Mouse (Mus musculus) CH12.LX (cell line): ENCODE data around the gene Adipor2. TPM values are rescaled to one million over a fixed set of nuclear protein-coding genes. Genes with fewer than 3 reads are reported as not detected.

Experiments
- DNase-seq: peaks from one replicate; pipeline ENCODE4 v3.0.0-alpha.2; 2013; ENCODE audit errors: extremely low read depth
- H3K27ac ChIP-seq: 2 replicates; pipeline ENCODE4 v1.5.1; 2012; ENCODE audit warnings: low read depth, mild to moderate bottlenecking, control low read depth, moderate library complexity; ENCODE audit not compliant: insufficient read depth
- H3K27me3 ChIP-seq: replicated peaks from 2 replicates; pipeline ENCODE3; 2012; ENCODE audit warnings: inconsistent platforms
- H3K36me3 ChIP-seq, 2 experiments: replicated peaks in 1 of 2; 2 replicates each; pipeline versions ENCODE3 to v1.6.1; 2012; ENCODE audit warnings: inconsistent platforms in 1 of 2, low read length in 1 of 2, mild to moderate bottlenecking in 1 of 2, mixed read lengths in 1 of 2, moderate library complexity in 1 of 2; ENCODE audit not compliant: control insufficient read depth in 1 of 2, insufficient read depth in 1 of 2
- H3K4me1 ChIP-seq, 2 experiments: 2 replicates each; pipeline ENCODE4 v1.6.1; 2012; ENCODE audit warnings: inconsistent platforms in 1 of 2, moderate library complexity in 1 of 2; ENCODE audit not compliant: insufficient read depth in 2 of 2, control insufficient read depth in 1 of 2
- H3K4me2 ChIP-seq: 2 replicates; pipeline ENCODE4 v1.6.1; 2012; ENCODE audit warnings: low read depth, mild to moderate bottlenecking, control low read depth; ENCODE audit not compliant: poor library complexity, insufficient read depth, severe bottlenecking
- H3K4me3 ChIP-seq, 3 experiments: fragments of 150-350 bp in 1 of 3; sonication (generic) in 1 of 3; replicated peaks in 1 of 3; 2 replicates each; pipeline versions ENCODE3 to v1.5.1; 2011 to 2012; ENCODE audit warnings: low read depth in 2 of 3, low read length in 2 of 3, mild to moderate bottlenecking in 2 of 3, moderate library complexity in 2 of 3, control low read depth in 1 of 3, improper control_type of control experiment in 1 of 3, inconsistent platforms in 1 of 3, mixed read lengths in 1 of 3; ENCODE audit not compliant: poor library complexity in 1 of 3
- H3K79me2 ChIP-seq: replicated peaks from 2 replicates; pipeline ENCODE4 v1.6.1; 2012; ENCODE audit warnings: mild to moderate bottlenecking, moderate library complexity; ENCODE audit not compliant: control insufficient read depth, poor library complexity, insufficient read depth, severe bottlenecking; ENCODE audit errors: extremely low read depth
- H3K9ac ChIP-seq: 2 replicates; pipeline ENCODE4 v1.6.1; 2012; ENCODE audit warnings: low read depth, mild to moderate bottlenecking, control low read depth, moderate library complexity; ENCODE audit not compliant: insufficient read depth
- H3K9me3 ChIP-seq: replicated peaks from 2 replicates; pipeline ENCODE3; 2012; ENCODE audit warnings: low read length, inconsistent platforms, mixed read lengths
- BHLHE40 ChIP-seq: IDR thresholded peaks from 2 replicates; pipeline ENCODE4 v1.6.1; 2011; ENCODE audit warnings: mild to moderate bottlenecking, low read depth, low read length, improper control_type of control experiment
- CHD2 ChIP-seq: IDR thresholded peaks from 2 replicates; pipeline ENCODE4 v1.6.1; 2011; ENCODE audit warnings: low read length, improper control_type of control experiment
- CTCF ChIP-seq, 2 experiments: IDR thresholded peaks in 1 of 2; conservative IDR thresholded peaks in 1 of 2; 2 replicates each; pipeline ENCODE4 v1.5.1; 2011 to 2012; ENCODE audit warnings: low read depth in 2 of 2, low read length in 2 of 2, improper control_type of control experiment in 1 of 2, inconsistent platforms in 1 of 2, mild to moderate bottlenecking in 1 of 2, moderate library complexity in 1 of 2
- EP300 ChIP-seq: IDR thresholded peaks from 2 replicates; pipeline ENCODE4 v1.6.1; 2011; ENCODE audit warnings: low read length, improper control_type of control experiment
- ETS1 ChIP-seq: conservative IDR thresholded peaks from 2 replicates; pipeline ENCODE4 v1.6.1; 2012; ENCODE audit warnings: low read depth, mild to moderate bottlenecking, inconsistent platforms, low read length, improper control_type of control experiment, moderate library complexity
- GABPA ChIP-seq: IDR thresholded peaks from 2 replicates; pipeline ENCODE4 v1.6.1; 2012; ENCODE audit warnings: low read depth, low read length, improper control_type of control experiment, inconsistent platforms; ENCODE audit not compliant: insufficient replicate concordance
- HCFC1 ChIP-seq: IDR thresholded peaks from 2 replicates; pipeline ENCODE4 v1.6.1; 2012; ENCODE audit warnings: low read depth, mild to moderate bottlenecking, inconsistent platforms, low read length, improper control_type of control experiment
- JUN ChIP-seq: IDR thresholded peaks from 2 replicates; pipeline ENCODE4 v1.6.1; 2011; ENCODE audit warnings: low read depth, mild to moderate bottlenecking, low read length, improper control_type of control experiment, moderate library complexity; ENCODE audit not compliant: insufficient read depth
- JUND ChIP-seq: conservative IDR thresholded peaks from 2 replicates; pipeline ENCODE4 v1.6.1; 2011; ENCODE audit warnings: low read depth, low read length, improper control_type of control experiment
- MAZ ChIP-seq: IDR thresholded peaks from 2 replicates; pipeline ENCODE4 v1.6.1; 2012; ENCODE audit warnings: low read depth, mild to moderate bottlenecking, inconsistent platforms, low read length, improper control_type of control experiment, moderate library complexity
- MEF2A ChIP-seq: IDR thresholded peaks from 2 replicates; pipeline ENCODE4 v1.6.1; 2014; ENCODE audit warnings: low read depth, mild to moderate bottlenecking, inconsistent platforms, low read length, improper control_type of control experiment, borderline replicate concordance
- MXI1 ChIP-seq: IDR thresholded peaks from 2 replicates; pipeline ENCODE4 v1.6.1; 2011; ENCODE audit warnings: mild to moderate bottlenecking, low read depth, low read length, improper control_type of control experiment
- MYC ChIP-seq: IDR thresholded peaks from 2 replicates; pipeline ENCODE4 v1.6.1; 2011; ENCODE audit warnings: low read depth, mild to moderate bottlenecking, improper control_type of control experiment, low read length
- NELFE ChIP-seq: IDR thresholded peaks from 2 replicates; pipeline ENCODE4 v1.6.1; 2011; ENCODE audit warnings: low read depth, low read length, improper control_type of control experiment
- NRF1 ChIP-seq: IDR thresholded peaks from 2 replicates; pipeline ENCODE4 v1.6.1; 2014; ENCODE audit warnings: low read depth, mild to moderate bottlenecking, inconsistent platforms, low read length, improper control_type of control experiment, moderate library complexity
- PAX5 ChIP-seq: IDR thresholded peaks from 2 replicates; pipeline ENCODE4 v1.6.1; 2012; ENCODE audit warnings: low read length, inconsistent platforms, mixed read lengths
- RAD21 ChIP-seq: IDR thresholded peaks from 2 replicates; pipeline ENCODE4 v1.6.1; 2011; ENCODE audit warnings: low read depth, mild to moderate bottlenecking, low read length, improper control_type of control experiment, moderate library complexity
- RCOR1 ChIP-seq: conservative IDR thresholded peaks from 2 replicates; pipeline ENCODE4 v1.6.1; 2012; ENCODE audit warnings: low read depth, mild to moderate bottlenecking, inconsistent platforms, low read length, improper control_type of control experiment
- SIN3A ChIP-seq: IDR thresholded peaks from 2 replicates; pipeline ENCODE4 v1.6.1; 2012; ENCODE audit warnings: low read length, improper control_type of control experiment, inconsistent platforms
- SMC3 ChIP-seq: IDR thresholded peaks from 2 replicates; pipeline ENCODE4 v1.6.1; 2011; ENCODE audit warnings: low read depth, low read length, improper control_type of control experiment
- TBP ChIP-seq: conservative IDR thresholded peaks from 2 replicates; pipeline ENCODE4 v1.6.1; 2011; ENCODE audit warnings: low read depth, low read length, improper control_type of control experiment
- TCF12 ChIP-seq: IDR thresholded peaks from 2 replicates; pipeline ENCODE4 v1.6.1; 2014; ENCODE audit warnings: low read depth, mild to moderate bottlenecking, inconsistent platforms, low read length, improper control_type of control experiment
- USF1 ChIP-seq: IDR thresholded peaks from 2 replicates; pipeline ENCODE4 v1.6.1; 2014; ENCODE audit warnings: low read depth, mild to moderate bottlenecking, inconsistent platforms, low read length, improper control_type of control experiment
- USF2 ChIP-seq: conservative IDR thresholded peaks from 2 replicates; pipeline ENCODE4 v1.6.1; 2011; ENCODE audit warnings: low read depth, low read length, improper control_type of control experiment
- ZC3H11A ChIP-seq: IDR thresholded peaks from 2 replicates; pipeline ENCODE4 v1.6.1; 2012; ENCODE audit warnings: low read depth, mild to moderate bottlenecking, inconsistent platforms, low read length, improper control_type of control experiment
- ZNF384 ChIP-seq: IDR thresholded peaks from 2 replicates; pipeline ENCODE4 v1.6.1; 2012; ENCODE audit warnings: low read depth, low read length, improper control_type of control experiment, inconsistent platforms
- dilution Hi-C: fragments of 300-500 bp; cut with MboI; formaldehyde crosslinking; loops from 2 replicates; pipeline ENCODE4 v1.14.3; 2020; ENCODE audit warnings: low sequenced_read_pairs; ENCODE audit not compliant: extremely low pct_unique_long_range_greater_than_20kb, extremely low pct_ligation_motif_present
- in situ Hi-C: fragments of 300-500 bp; cut with MboI; formaldehyde crosslinking; loops from 3 replicates; pipeline ENCODE4 v1.14.3; 2019; ENCODE audit warnings: low sequenced_read_pairs, low pct_ligation_motif_present, low pct_unique_long_range_greater_than_20kb, mixed read lengths
- polyA plus RNA-seq: library from polyadenylated mRNA; unstranded; fragments of >175 nt; gene quantifications from 2 replicates; pipeline ENCODE4 v1.2.1, GENCODE M21; 2012; ENCODE audit warnings: low read depth; ENCODE audit not compliant: insufficient read length
- total RNA-seq, 2 experiments: library from RNA; depleted of rRNA; stranded (reverse); fragments of 300-350 nt in 1 of 2; fragments of >200 nt in 1 of 2; gene quantifications; 2 replicates each; pipeline ENCODE4 v1.2.3; 2012 to 2014

The Adipor2 gene
- total and polyA plus RNA-seq, 3 experiments = 29.8 to 43.5 (median 40.3) TPM

DNA sequence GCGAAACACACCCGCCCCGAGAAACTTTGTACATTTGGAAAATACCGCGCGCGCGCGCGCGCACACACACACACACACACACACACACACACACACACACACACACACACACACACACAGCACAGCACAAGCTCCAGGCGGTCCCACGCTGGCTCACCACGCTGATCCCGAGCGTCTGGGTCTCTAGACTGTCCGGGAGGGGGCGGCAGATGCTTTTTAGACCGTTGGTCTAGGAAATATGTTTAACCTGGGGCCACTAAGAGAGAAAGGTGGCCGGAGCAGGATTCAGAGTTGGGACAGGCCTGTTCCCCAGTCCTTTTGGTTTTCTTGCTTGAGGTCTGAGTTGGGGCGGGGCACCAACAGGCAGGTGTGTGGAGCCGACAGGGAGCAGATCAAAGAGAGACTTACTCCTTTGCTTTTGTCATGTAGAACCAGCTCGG, 31.6 kb upstream of the Adipor2 start:
- no peaks in the 10 kb centered on the region for H3K9me3 ChIP-seq
- H3K9ac ChIP-seq = no peak overlapping the region
- no peak overlapping the region for H3K4me3 ChIP-seq
- H3K4me1 ChIP-seq = peaks cover 8 to 27% of the 10 kb centered on the region in 2 experiments
- dilution Hi-C loops (no loop called here), in situ Hi-C loops (loop anchor here (10.0 kb wide), 1 partner anchor 54 kb away; no protein-coding TSS in a partner anchor)
- TF ChIP-seq TCF12 (no peak), MAZ (no peak), ETS1 (no peak), SIN3A (no peak), MXI1 (no peak), SMC3 (peak; percentile 26), USF1 (no peak), MEF2A (no peak), PAX5 (no peak), RCOR1 (no peak), JUN (no peak), RAD21 (peak; percentile 43), EP300 (no peak), CTCF (conservative IDR thresholded peaks at IDR 0.05 in 1 of 2, IDR thresholded peaks at IDR 0.05 in 1 of 2; ENCODE audit: low read depth in 2 of 2, low read length in 2 of 2) (peak in 1 of 2 experiments; percentile 57; a peak in 2 of 4 replicates), GABPA (no peak), MYC (no peak), ZC3H11A (no peak), HCFC1 (no peak), TBP (no peak), JUND (no peak), NRF1 (peak; percentile 65), BHLHE40 (no peak), USF2 (no peak), CHD2 (no peak), ZNF384 (no peak), NELFE (no peak)
- H3K79me2 ChIP-seq = no peaks in the 10 kb centered on the region
- no peak for DNase-seq
- H3K4me2 ChIP-seq = peak overlapping the region; percentile 7; the same call in 1 of the 2 replicates
- H3K27ac ChIP-seq = no peak overlapping the region
- H3K36me3 ChIP-seq = no peaks in the 10 kb centered on the region
- no peaks in the 10 kb centered on the region for H3K27me3 ChIP-seq
